Mouse (Mus musculus) lung, adult 2 months (tissue): Measurements from ENCODE around the gene Skida1.

ENCODE experiments used
- CTCF ChIP-seq: fragments of 200-500 bp; IDR thresholded peaks from 2 replicates; pipeline ENCODE4 v1.5.1; 2011; ENCODE audit warnings: mild to moderate bottlenecking, low read length, control low read depth; ENCODE audit not compliant: insufficient read depth
- POLR2A ChIP-seq: fragments of 200-500 bp; IDR thresholded peaks from 2 replicates; pipeline ENCODE4 v1.6.1; 2011; ENCODE audit warnings: low read depth, mild to moderate bottlenecking, control low read depth, low read length, borderline replicate concordance; ENCODE audit errors: extremely low read depth

- TF ChIP-seq POLR2A (no peak), CTCF (no peak)
These were observed 44.6 kb downstream of the Skida1 start for GRCm38 (mm10) chr2:18004286-18004685.
